Mouse (Mus musculus) intestine, postnatal 0 days (tissue): ENCODE results near the gene Rae1. TPM values are rescaled to one million over a fixed set of nuclear protein-coding genes. Genes with fewer than 3 reads are reported as not detected.

Experiments used
- ATAC-seq: fragments of 200-750 bp; cut with Nextera tagmentation; 2 replicates; pipeline ENCODE4 v1.8.0; 2017; ENCODE audit warnings: mild to moderate bottlenecking, moderate TSS enrichment, moderate library complexity
- H3K27ac ChIP-seq: fragments of 300-500 bp; sonication (generic); 2 replicates; pipeline ENCODE4 v1.5.1; 2014; ENCODE audit warnings: mild to moderate bottlenecking, low read depth, low read length, moderate library complexity
- H3K27me3 ChIP-seq: fragments of 300-500 bp; sonication (generic); replicated peaks from 2 replicates; pipeline ENCODE4 v1.6.1; 2014; ENCODE audit warnings: low read length, mixed read lengths; ENCODE audit not compliant: control insufficient read depth, insufficient read depth
- H3K36me3 ChIP-seq: fragments of 300-500 bp; sonication (generic); 2 replicates; pipeline ENCODE4 v1.6.1; 2014; ENCODE audit warnings: mild to moderate bottlenecking, moderate library complexity; ENCODE audit not compliant: control insufficient read depth, insufficient read depth
- H3K4me1 ChIP-seq: fragments of 300-500 bp; sonication (generic); replicated peaks from 2 replicates; pipeline ENCODE4 v1.6.1; 2014; ENCODE audit warnings: antibody characterized with exemption, low read length, mixed read lengths; ENCODE audit not compliant: control insufficient read depth, insufficient read depth
- H3K4me2 ChIP-seq: fragments of 300-500 bp; sonication (generic); replicated peaks from 2 replicates; pipeline ENCODE4 v1.6.1; 2014; ENCODE audit warnings: low read depth, mild to moderate bottlenecking, moderate library complexity
- H3K4me3 ChIP-seq: fragments of 300-500 bp; sonication (generic); 2 replicates; pipeline ENCODE4 v1.5.1; 2014; ENCODE audit warnings: low read depth, low read length
- H3K9ac ChIP-seq: fragments of 300-500 bp; sonication (generic); 2 replicates; pipeline ENCODE4 v1.6.1; 2014; ENCODE audit warnings: mild to moderate bottlenecking, low read depth, low read length
- H3K9me3 ChIP-seq: fragments of 300-500 bp; sonication (generic); 2 replicates; pipeline ENCODE4 v1.6.1; 2016; ENCODE audit warnings: mixed run types; ENCODE audit not compliant: control insufficient read depth
- CTCF ChIP-seq: sonication (generic); IDR thresholded peaks from 2 replicates; pipeline ENCODE4 v1.5.1; 2016; ENCODE audit warnings: low read depth, mild to moderate bottlenecking, control low read depth, antibody characterized with exemption, moderate library complexity
- WGBS: fragments of 180-500 bp; shearing (Covaris S2); extraction: QIAGEN DNeasy Blood & Tissue Kit; methylation state at CpG from one replicate; pipeline ENCODE4 v1.1.7; 2014; 5-methylcytosine and 5-hydroxymethylcytosine counted together
- polyA plus RNA-seq: library from polyadenylated mRNA; unstranded; fragments of >200 nt; fragmentation: Nextera tagmentation; extraction: Ambion mirVana; gene quantifications from 2 replicates; pipeline ENCODE4 v1.2.1, GENCODE M21; 2015

Rae1 gene
- polyA plus RNA-seq, 1 experiment from 2014 or later = 63.5 TPM

- peak; percentile 32 for TF ChIP-seq CTCF
- Histone ChIP-seq H3K36me3 (no peaks in the 10 kb centered on the region), H3K9ac (no peak overlapping the region), H3K27me3 (no peaks in the 10 kb centered on the region), H3K27ac (no peak overlapping the region), H3K4me2 (no peak overlapping the region), H3K4me1 (no peaks in the 10 kb centered on the region), H3K9me3 (no peaks in the 10 kb centered on the region), H3K4me3 (no peak overlapping the region)
- WGBS = 81% methylated on average over 3 of the region's 3 CpGs
- no peak for ATAC-seq
Observed at GRCm38 (mm10) chr2:172960350-172960749, 39.6 kb upstream of the Rae1 start.

DNA sequence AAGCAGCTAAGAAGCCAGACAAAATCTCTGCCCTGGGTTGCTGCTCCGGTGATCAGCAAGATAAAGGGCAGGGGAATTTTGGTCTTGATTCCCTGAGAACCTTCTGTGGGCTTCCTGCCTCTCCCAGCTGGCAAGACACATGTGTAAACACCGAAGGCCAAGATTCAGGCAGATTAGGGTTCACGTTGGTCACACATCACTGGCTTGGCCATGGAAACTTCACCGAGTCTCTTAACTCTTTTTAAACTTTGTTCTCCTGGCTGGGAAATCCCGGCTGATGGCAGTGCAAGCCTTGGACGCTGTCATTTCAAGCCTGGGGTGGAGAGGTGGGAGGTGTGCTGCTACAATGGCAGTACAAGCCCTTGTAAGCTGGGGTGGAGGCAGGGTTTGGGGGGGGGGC, 38.7 kb upstream of the Rae1 start:
- no peaks in the 10 kb centered on the region for H3K27me3 ChIP-seq

DNA sequence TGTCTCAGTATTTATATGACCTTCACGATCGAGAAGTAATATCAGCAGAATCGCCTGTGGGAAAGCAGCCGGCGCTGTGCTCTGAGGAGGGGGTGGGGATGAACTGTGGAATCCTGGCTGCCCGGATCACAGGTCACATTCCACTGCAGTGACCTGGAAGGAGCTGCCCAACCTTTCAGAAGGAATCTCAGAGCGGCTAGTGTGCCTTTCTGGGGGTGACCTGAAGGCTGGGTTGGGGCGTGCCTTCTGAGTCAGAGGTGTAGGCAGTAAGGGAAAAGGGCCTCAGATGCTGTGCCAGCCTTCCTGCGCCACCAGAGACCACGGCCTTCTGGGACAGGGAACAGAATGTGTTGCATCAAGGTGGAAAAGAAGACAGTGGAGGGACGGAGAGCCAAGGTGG, 34.7 kb upstream of the Rae1 start:
- H3K9ac ChIP-seq = no peak overlapping the region
- H3K36me3 ChIP-seq = no peaks in the 10 kb centered on the region
- no peaks in the 10 kb centered on the region for H3K9me3 ChIP-seq
- H3K27me3 ChIP-seq = no peaks in the 10 kb centered on the region
- H3K27ac ChIP-seq = no peak overlapping the region
- WGBS = 18% methylated on average over 11 of the region's 11 CpGs
- no peak for TF ChIP-seq CTCF
- H3K4me1 ChIP-seq = no peaks in the 10 kb centered on the region
- H3K4me2 ChIP-seq = no peak overlapping the region
- H3K4me3 ChIP-seq = no peak overlapping the region
- ATAC-seq = peak; percentile 60

More for the DNA sequence above, 38.7 kb upstream of the Rae1 start:
- H3K4me3 ChIP-seq = no peak overlapping the region
- H3K9me3 ChIP-seq = no peaks in the 10 kb centered on the region
- H3K27ac ChIP-seq = no peak overlapping the region
- 54% methylated on average over 6 of the region's 6 CpGs for WGBS
- no peak for TF ChIP-seq CTCF
- no peak overlapping the region for H3K4me2 ChIP-seq
- ATAC-seq = no peak
- no peaks in the 10 kb centered on the region for H3K4me1 ChIP-seq
- no peaks in the 10 kb centered on the region for H3K36me3 ChIP-seq
- H3K9ac ChIP-seq = no peak overlapping the region

GRCm38 (mm10) chr2:172966480-172966879, 33.4 kb upstream of the Rae1 start:
- Histone ChIP-seq H3K4me1 (no peaks in the 10 kb centered on the region), H3K9me3 (no peaks in the 10 kb centered on the region), H3K36me3 (no peaks in the 10 kb centered on the region), H3K4me2 (no peak overlapping the region), H3K9ac (no peak overlapping the region), H3K27me3 (no peaks in the 10 kb centered on the region), H3K27ac (no peak overlapping the region), H3K4me3 (no peak overlapping the region)
- ATAC-seq = no peak
- 81% methylated on average over 5 of the region's 5 CpGs for WGBS
- TF ChIP-seq CTCF = no peak

GRCm38 (mm10) chr2:172971865-172972264, 28.1 kb upstream of the Rae1 start:
- Histone ChIP-seq H3K4me1 (no peaks in the 10 kb centered on the region), H3K27me3 (no peaks in the 10 kb centered on the region), H3K27ac (no peak overlapping the region), H3K36me3 (no peaks in the 10 kb centered on the region), H3K9ac (no peak overlapping the region), H3K4me2 (no peak overlapping the region), H3K9me3 (no peaks in the 10 kb centered on the region), H3K4me3 (no peak overlapping the region)
- ATAC-seq = no peak
- no peak for TF ChIP-seq CTCF
- 98% methylated on average over 2 of the region's 2 CpGs for WGBS

DNA sequence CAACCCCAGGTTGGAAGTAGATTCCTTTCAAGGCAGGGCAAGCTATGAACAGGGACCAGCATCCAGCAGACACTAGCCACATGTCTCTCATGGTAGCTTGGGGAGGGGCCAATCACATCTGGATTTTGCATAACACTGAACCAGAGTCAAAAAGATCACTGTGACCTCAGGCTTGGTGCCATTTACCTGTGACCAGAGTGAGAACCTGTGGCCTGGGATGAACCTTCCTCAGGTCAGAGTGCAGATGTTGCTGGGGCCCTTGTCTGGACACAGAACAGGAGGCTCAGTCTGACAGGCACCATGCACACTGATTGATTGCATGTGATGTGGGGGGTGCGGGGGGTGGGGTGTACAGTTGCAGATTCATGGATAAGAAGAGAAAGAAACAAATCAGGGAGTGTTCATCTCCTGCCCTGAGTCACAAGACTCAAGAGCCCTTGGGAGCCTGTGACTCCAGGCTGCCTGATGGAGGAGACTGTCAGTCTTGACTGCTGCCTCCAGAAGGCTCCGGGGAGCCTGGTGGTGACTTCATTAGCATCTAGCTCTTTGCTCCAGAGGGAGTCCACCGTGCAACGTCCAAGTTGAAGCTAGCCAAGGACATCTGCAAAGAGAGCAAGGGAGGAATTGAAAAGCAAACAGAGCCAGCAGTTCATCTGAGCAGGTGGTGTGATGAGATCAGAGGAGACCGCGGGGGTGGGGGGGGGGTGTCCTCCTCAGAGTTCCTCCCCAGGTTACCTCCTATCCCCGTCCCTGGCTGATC, 25.9 kb upstream of the Rae1 start:
- ATAC-seq = peak; percentile 45; the same call in 1 of the 2 replicates
- TF ChIP-seq CTCF = no peak
- H3K27me3 ChIP-seq = no peaks in the 10 kb centered on the region
- H3K4me1 ChIP-seq = no peaks in the 10 kb centered on the region
- no peak overlapping the region for H3K4me2 ChIP-seq
- no peaks in the 10 kb centered on the region for H3K36me3 ChIP-seq
- H3K9me3 ChIP-seq = no peaks in the 10 kb centered on the region
- H3K4me3 ChIP-seq = no peak overlapping the region
- no peak overlapping the region for H3K27ac ChIP-seq
- H3K9ac ChIP-seq = no peak overlapping the region
- WGBS = 9% methylated on average over 7 of the region's 7 CpGs

DNA sequence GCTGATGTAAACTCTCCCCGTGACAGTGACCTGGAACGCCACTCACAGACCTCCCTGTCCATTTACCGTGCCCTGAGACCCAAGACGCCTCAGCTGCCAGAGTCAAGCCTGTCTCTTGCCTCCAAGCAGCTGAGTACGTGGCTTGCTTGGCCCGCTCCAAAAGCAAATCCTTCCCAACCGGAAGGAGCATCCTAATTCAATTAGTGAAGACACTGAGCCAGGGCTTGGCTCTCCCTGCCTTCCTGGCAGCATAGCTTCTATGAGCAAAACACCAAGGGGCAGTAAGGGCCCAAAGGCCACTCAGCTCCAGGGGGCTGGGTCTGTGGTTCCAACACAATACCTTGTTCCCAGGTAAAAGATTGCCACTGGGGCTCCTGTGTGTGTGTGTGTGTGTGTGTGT, 25.2 kb upstream of the Rae1 start:
- H3K4me1 ChIP-seq = no peaks in the 10 kb centered on the region
- 55% methylated on average over 7 of the region's 7 CpGs for WGBS
- H3K36me3 ChIP-seq = no peaks in the 10 kb centered on the region
- no peak for TF ChIP-seq CTCF
- H3K4me3 ChIP-seq = no peak overlapping the region
- H3K27ac ChIP-seq = no peak overlapping the region
- no peak for ATAC-seq
- H3K27me3 ChIP-seq = no peaks in the 10 kb centered on the region
- H3K4me2 ChIP-seq = no peak overlapping the region
- no peak overlapping the region for H3K9ac ChIP-seq
- no peaks in the 10 kb centered on the region for H3K9me3 ChIP-seq
